Mouse (Mus musculus) midbrain, embryonic 10.5 days (tissue): ENCODE results near the gene Medag. TPM values are rescaled to one million over a fixed set of nuclear protein-coding genes. Genes with fewer than 3 reads are reported as not detected.

Source experiments
- DNase-seq: peaks from one replicate; pipeline ENCODE4 v3.0.0-alpha.2; 2017; ENCODE audit warnings: low spot score
- H3K27ac ChIP-seq: fragments of 300-500 bp; sonication (generic); replicated peaks from 2 replicates; pipeline ENCODE4 v1.5.1; 2016; ENCODE audit warnings: mild to moderate bottlenecking
- H3K27me3 ChIP-seq: fragments of 300-500 bp; sonication (generic); 2 replicates; pipeline ENCODE4 v1.6.1; 2016; ENCODE audit warnings: low read depth, mild to moderate bottlenecking; ENCODE audit not compliant: poor library complexity, severe bottlenecking
- H3K36me3 ChIP-seq: fragments of 300-500 bp; sonication (generic); 2 replicates; pipeline ENCODE4 v1.6.1; 2016; ENCODE audit warnings: mild to moderate bottlenecking, moderate library complexity
- H3K4me1 ChIP-seq: fragments of 300-500 bp; sonication (generic); 2 replicates; pipeline ENCODE4 v1.6.1; 2016
- H3K4me3 ChIP-seq: fragments of 300-500 bp; sonication (generic); 2 replicates; pipeline ENCODE4 v1.5.1; 2016; ENCODE audit warnings: mild to moderate bottlenecking, moderate library complexity
- H3K9me3 ChIP-seq: fragments of 300-500 bp; sonication (generic); replicated peaks from 2 replicates; pipeline ENCODE4 v1.6.1; 2016; ENCODE audit warnings: mild to moderate bottlenecking
- WGBS: fragments of 180-500 bp; shearing (Covaris S2); methylation state at CpG from one replicate; pipeline ENCODE4 v1.1.7; 2016; 5-methylcytosine and 5-hydroxymethylcytosine counted together
- polyA plus RNA-seq: library from polyadenylated mRNA; unstranded; fragments of >200 nt; fragmentation: Nextera tagmentation; extraction: Ambion mirVana; gene quantifications from 2 replicates; pipeline ENCODE4 v1.2.1, GENCODE M21; 2016

The Medag gene
- 0.32 and 0.57 TPM in 2 replicates for polyA plus RNA-seq

DNA sequence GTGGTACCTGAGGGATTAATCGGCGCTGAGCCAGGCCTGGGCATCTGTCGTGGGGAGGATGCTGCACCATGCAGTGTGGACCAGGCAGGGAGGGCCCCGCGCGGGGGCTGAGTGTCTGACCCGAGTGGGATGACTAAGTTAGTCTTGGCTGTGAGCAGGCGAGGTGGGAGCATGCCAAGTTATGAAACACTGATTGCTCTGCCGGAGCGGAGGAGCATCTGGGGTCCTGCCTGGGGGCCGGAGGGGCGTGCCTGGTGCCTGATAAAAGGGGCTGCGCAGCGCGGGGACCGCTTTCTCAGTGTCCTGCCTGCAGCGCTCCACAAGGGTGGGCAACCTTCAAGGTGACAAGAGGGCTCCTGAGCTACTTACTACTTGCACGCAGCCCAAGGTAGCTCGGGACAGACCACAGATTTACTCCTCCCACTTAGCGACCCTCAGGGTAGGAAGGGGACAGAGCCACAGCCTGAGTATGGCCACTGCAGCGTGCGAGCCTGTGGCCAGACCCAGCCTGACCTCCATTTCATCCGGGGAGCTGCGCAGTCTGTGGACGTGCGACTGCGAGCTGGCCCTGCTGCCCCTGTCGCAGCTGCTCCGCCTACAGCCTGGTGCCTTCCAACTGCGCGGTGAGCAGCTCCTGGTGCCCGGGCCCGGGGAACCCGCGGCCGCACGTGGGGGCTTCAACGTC, at the start of gene Medag:
Gene Medag, plus strand, starts transcription at position 241 of the 685 bp plus-strand sequence.
- peak; percentile 66 for DNase-seq
- Histone ChIP-seq H3K36me3 (no peaks in the 10 kb centered on the region), H3K27ac (peak within 1 kb of the TSS; percentile 80), H3K4me1 (peaks cover 16% of the 10 kb centered on the region), H3K4me3 (peak within 1 kb of the TSS; percentile 47), H3K27me3 (peaks cover 45% of the 10 kb centered on the region), H3K9me3 (peaks cover 8% of the 10 kb centered on the region; the same call in 1 of the 2 replicates)
- WGBS = 3% methylated on average over 38 of the region's 38 CpGs

- peaks cover 14% of the 10 kb centered on the region for H3K9me3 ChIP-seq
- H3K27me3 ChIP-seq = no peaks in the 10 kb centered on the region
- no peak overlapping the region for H3K4me3 ChIP-seq
- H3K27ac ChIP-seq = no peak overlapping the region
- 83% methylated on average over 3 of the region's 3 CpGs for WGBS
- DNase-seq = no peak
- 0 out of 2 replicates have a peak, but pooled peaks cover 9% of the 10 kb centered on the region for H3K4me1 ChIP-seq
- no peaks in the 10 kb centered on the region for H3K36me3 ChIP-seq
Observed at GRCm38 (mm10) chr5:149362626-149363025, 48.9 kb upstream of the Medag start.

GRCm38 (mm10) chr5:149363903-149364755, 47.4 kb upstream of the Medag start:
- H3K9me3 ChIP-seq = peaks cover 14% of the 10 kb centered on the region
- 53% methylated on average over 16 of the region's 16 CpGs for WGBS
- DNase-seq = no peak
- H3K27ac ChIP-seq = peak overlapping the region; percentile 10; the same call in 1 of the 2 replicates
- no peaks in the 10 kb centered on the region for H3K27me3 ChIP-seq
- H3K36me3 ChIP-seq = no peaks in the 10 kb centered on the region
- H3K4me3 ChIP-seq = no peak overlapping the region
- H3K4me1 ChIP-seq = peaks cover 20% of the 10 kb centered on the region

GRCm38 (mm10) chr5:149367011-149367410, 44.5 kb upstream of the Medag start:
- Histone ChIP-seq H3K4me1 (peaks cover 31% of the 10 kb centered on the region), H3K9me3 (no peaks in the 10 kb centered on the region), H3K4me3 (no peak overlapping the region), H3K36me3 (no peaks in the 10 kb centered on the region), H3K27ac (no peak overlapping the region), H3K27me3 (no peaks in the 10 kb centered on the region)
- WGBS = 88% methylated on average over 2 of the region's 2 CpGs
- no peak for DNase-seq

DNA sequence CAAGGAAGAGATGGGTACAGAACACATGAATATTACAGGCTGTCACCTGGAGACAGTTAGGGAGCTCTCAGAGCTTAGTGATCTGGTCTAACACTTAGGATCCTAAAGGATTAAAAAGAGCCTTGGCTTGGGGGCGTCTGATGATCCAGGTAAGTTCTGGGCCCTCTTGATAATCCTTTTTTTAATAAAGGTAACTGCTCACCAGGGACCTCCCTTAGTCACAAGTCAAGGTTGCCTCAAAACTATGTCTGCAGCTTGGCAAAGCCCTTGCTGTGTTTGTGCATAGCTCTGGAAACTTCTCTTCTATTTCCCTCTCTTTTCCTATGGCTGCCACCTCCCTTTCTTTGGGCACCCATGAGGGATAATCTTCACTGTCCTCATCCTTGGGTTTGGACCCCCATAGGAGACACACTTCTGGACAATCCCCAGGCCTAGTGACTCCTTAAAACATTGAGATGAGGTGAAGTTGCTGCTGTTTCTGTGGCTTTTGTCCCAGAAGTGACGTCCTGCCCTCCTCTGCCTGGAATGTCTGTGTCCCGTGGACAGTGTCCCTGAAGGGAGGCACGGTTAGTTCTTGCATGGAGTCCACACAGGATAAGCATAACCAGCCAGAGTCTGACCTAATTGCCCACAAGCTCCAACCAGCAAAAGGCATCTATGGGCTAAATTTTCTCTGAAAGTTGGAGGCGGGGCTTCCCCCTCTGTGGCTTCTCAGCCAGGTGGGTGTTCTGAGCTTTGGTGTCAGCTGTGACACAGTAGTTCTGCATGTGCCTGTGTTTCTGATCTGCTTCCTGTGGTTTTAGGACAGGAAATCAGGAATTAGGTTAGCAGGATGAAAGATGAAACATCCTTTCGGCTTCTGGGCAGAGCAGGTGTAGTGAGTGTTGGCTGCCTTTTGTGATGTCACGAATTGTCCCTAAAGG, 43.7 kb upstream of the Medag start:
- no peak overlapping the region for H3K27ac ChIP-seq
- H3K4me1 ChIP-seq = peaks cover 31% of the 10 kb centered on the region
- no peaks in the 10 kb centered on the region for H3K36me3 ChIP-seq
- DNase-seq = no peak
- no peaks in the 10 kb centered on the region for H3K9me3 ChIP-seq
- H3K4me3 ChIP-seq = no peak overlapping the region
- H3K27me3 ChIP-seq = 0 out of 2 replicates have a peak, but pooled peaks cover 5% of the 10 kb centered on the region
- 75% methylated on average over 7 of the region's 7 CpGs for WGBS

DNA sequence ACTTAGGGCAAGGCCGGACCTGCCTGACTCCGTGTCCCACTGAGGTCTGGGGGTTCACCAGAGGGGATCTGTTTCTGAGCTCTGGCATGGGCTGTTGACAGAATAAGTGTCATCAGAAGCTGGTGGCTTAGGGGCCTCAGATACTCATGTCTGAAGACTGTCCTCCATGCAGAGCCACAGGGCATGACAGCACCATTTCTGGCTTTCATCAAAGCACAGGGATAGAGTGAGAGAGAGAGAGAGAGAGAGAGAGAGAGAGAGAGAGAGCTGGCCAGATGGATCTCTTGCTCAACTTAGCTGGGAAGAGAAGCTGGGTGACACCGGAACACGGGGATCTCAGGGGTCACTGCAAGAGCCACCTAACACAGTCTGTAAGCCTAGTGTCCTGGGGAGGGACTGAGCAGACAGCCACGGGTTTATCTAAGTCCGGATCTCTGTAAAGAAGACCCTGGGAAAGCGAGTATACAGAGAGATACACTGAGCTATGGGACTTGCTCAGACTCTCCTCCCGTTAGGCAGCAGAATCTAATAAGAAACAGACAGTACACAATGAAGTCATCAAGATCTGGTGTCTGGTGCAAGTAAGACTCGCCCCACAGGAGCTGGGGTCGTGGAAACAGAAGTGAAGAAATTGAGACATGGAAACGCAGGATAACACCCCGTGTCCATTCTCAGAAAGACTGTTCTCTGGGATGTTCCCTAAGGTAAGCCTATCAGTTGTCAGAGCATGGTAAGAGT, 42.8 kb upstream of the Medag start:
- peak overlapping the region; percentile 46; the same call in 1 of the 2 replicates for H3K27ac ChIP-seq
- 0 out of 2 replicates have a peak, but pooled peaks cover 7% of the 10 kb centered on the region for H3K27me3 ChIP-seq
- H3K4me3 ChIP-seq = no peak overlapping the region
- WGBS = 69% methylated on average over 12 of the region's 12 CpGs
- no peak for DNase-seq
- H3K9me3 ChIP-seq = no peaks in the 10 kb centered on the region
- no peaks in the 10 kb centered on the region for H3K36me3 ChIP-seq
- peaks cover 37% of the 10 kb centered on the region for H3K4me1 ChIP-seq

DNA sequence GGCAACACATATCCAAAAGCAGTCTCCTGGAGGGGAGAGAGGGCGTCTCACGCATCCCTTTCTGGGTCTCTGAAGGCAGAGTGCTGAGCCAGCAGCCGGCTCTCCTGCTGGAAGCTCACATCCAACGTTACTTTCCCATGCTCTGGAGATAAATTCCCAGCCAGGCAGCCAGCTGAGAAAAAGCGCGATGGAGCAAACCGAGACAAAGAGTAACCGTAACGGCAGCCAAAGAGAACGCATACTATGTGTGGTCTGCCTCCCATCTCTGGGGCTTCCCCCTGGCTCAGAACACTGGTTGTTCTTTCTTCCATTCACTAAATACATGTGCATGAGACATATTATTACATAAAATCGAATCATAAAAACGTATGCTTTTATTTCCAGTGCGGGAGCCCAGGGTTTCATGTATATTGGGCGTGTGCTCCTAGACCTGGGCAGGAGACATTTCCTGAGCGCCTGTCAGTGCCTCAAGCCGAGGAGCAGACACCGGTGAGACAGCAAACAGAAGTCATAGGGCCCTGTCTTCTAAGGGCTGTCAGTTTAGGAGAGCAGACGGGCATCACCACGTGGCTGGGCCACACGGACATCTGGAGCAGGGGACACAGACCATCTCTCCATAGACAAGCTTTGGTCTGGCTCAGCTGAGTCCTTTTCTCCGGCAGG, 42.0 kb upstream of the Medag start:
- Histone ChIP-seq H3K27me3 (peaks cover 14% of the 10 kb centered on the region), H3K27ac (0 out of 2 replicates have a peak overlapping the region, but pooled peaks have one; percentile 38), H3K9me3 (no peaks in the 10 kb centered on the region), H3K36me3 (no peaks in the 10 kb centered on the region), H3K4me1 (peaks cover 34% of the 10 kb centered on the region), H3K4me3 (no peak overlapping the region)
- WGBS = 84% methylated on average over 21 of the region's 21 CpGs
- DNase-seq = no peak

- Histone ChIP-seq H3K9me3 (no peaks in the 10 kb centered on the region), H3K36me3 (no peaks in the 10 kb centered on the region), H3K4me1 (peaks cover 58% of the 10 kb centered on the region), H3K27me3 (peaks cover 20% of the 10 kb centered on the region), H3K27ac (no peak overlapping the region), H3K4me3 (no peak overlapping the region)
- whole genome bisulfite sequencing = 88% methylated on average over 8 of the region's 8 CpGs
- no peak for DNase-seq
Observed at GRCm38 (mm10) chr5:149372018-149372417, 39.5 kb upstream of the Medag start.

DNA sequence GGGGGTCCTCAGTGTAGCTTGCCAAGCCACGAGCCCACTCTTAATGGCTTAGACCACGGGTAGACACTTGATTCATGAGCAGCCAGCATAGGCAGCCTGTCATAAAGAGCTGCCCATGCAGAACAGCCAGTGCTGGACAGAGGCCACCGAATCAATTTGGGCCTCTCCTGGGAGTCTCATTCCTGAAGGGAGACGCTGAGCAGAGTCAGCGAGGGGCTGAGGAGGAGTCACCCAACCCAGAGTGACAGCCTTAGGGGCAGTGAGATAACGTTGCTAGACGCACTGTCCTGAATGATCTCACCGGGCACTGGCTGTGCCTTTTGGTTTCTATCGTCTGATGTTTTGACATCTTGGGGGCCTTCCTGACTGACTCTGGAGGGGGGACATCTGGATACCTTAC, 38.3 kb upstream of the Medag start:
- Histone ChIP-seq H3K27ac (0 out of 2 replicates have a peak overlapping the region, but pooled peaks have one; percentile 43), H3K9me3 (no peaks in the 10 kb centered on the region), H3K4me1 (peaks cover 69% of the 10 kb centered on the region), H3K4me3 (no peak overlapping the region), H3K27me3 (peaks cover 20% of the 10 kb centered on the region), H3K36me3 (no peaks in the 10 kb centered on the region)
- WGBS = 56% methylated on average over 9 of the region's 9 CpGs
- DNase-seq = no peak

DNA sequence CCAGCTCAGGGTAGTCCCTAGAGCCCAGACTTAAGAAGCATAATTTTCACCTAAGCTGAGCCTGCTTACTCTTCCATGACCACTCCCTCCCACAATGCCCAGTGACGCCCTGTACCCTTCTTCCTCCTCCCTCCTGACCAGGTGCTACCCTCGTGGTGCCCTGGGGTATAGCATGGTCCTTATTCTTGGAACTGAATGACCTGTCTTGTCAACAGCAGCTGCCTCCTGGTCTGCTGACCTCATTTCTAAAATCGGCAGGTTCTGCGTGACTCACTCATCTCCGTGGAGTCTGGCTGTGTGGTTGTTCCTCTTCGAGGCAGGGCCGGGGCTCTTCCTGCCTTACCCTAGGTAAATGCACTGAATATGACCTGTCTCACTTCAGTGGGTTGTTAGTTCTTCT, 37.5 kb upstream of the Medag start:
- Histone ChIP-seq H3K27me3 (peaks cover 20% of the 10 kb centered on the region), H3K27ac (peak overlapping the region; percentile 82), H3K4me1 (peaks cover 69% of the 10 kb centered on the region), H3K4me3 (no peak overlapping the region), H3K9me3 (no peaks in the 10 kb centered on the region), H3K36me3 (no peaks in the 10 kb centered on the region)
- WGBS = 84% methylated on average over 7 of the region's 7 CpGs
- DNase-seq = no peak
